Mouse (Mus musculus) lung, adult 10 weeks (tissue): ENCODE results near the gene Crnn. TPM values are rescaled to one million over a fixed set of nuclear protein-coding genes. Genes with fewer than 3 reads are reported as not detected.

ENCODE experiments used
- polyA plus RNA-seq: library from polyadenylated mRNA; stranded (reverse); fragments of 350-450 nt; fragmentation: Illumina TruSeq; extraction: RNeasy Lipid Tissue Mini Kit (QIAGEN cat#74804); gene quantifications from one replicate; pipeline ENCODE4 v1.2.3, GENCODE M21; 2014; ENCODE audit warnings: low read depth, low replicate concordance; ENCODE audit not compliant: insufficient read depth

Gene Crnn
- polyA plus RNA-seq: not detected

GRCm38 (mm10) chr3:93144510-93145051 lies at the start of gene Crnn:
TSS of gene Crnn (plus strand) at chr3:93144787.

DNA sequence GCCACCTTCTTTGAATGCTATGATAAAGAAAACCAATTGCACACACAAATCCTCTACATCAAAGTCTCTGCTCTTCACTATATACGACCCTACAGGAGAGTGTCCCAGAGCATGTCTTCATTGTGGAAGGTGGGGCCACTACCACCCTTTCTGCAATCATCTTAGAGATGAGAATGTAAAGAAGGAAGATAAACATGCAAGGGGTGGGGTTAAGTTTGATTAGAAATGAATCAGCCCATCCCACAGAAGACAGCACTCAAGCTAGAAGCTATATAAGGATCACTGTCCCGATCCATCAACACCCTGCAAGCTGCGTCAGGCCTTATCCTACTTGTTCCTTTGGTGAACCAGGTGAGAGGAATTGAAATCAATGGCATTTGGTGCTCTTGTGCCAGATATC lies 52.4 kb downstream of the Crnn start, which contains the start of gene Flg2:
TSS of gene Flg2 (plus strand) at position 301 of the 400 bp plus-strand sequence.

Other genes starting within 250 kb of the Crnn start
- not detected for gene Lce3a, start 218.6 kb upstream of the Crnn start, polyA plus RNA-seq
- gene Lce3b, start 211.8 kb upstream of the Crnn start, polyA plus RNA-seq: not detected
- not detected for gene Lce3c, start 200.3 kb upstream of the Crnn start, polyA plus RNA-seq
- gene Lce3d, start 187.4 kb upstream of the Crnn start, polyA plus RNA-seq: not detected
- gene Lce3e, start 177.7 kb upstream of the Crnn start, polyA plus RNA-seq: not detected
- not detected for gene Lce3f, start 152.6 kb upstream of the Crnn start, polyA plus RNA-seq
- not detected for gene Crct1, start 129.1 kb upstream of the Crnn start, polyA plus RNA-seq
- gene Lce1m, start 125.7 kb upstream of the Crnn start, polyA plus RNA-seq: not detected
- gene Gm4858, start 76.0 kb upstream of the Crnn start, polyA plus RNA-seq: not detected
- gene Flg2, start 52.5 kb downstream of the Crnn start, polyA plus RNA-seq: not detected
- gene Flg, start 128.7 kb downstream of the Crnn start, polyA plus RNA-seq: not detected
- not detected for gene Hrnr, start 175.0 kb downstream of the Crnn start, polyA plus RNA-seq
- 0.63 TPM for gene Rptn, start 248.9 kb downstream of the Crnn start, polyA plus RNA-seq